Mouse (Mus musculus) fibroblast of lung, adult 2 months (primary cell): Measurements from ENCODE around the gene Crtc2.
A peak's percentile ranks its signal among the peaks of the same experiment; 100 is the strongest.
"Not testable (repeated sequence)": the region's sequence is repeated elsewhere in the genome, so short reads cannot be mapped to it uniquely, and the experiment has no call there.

ENCODE experiments used
- DNase-seq: peaks from one replicate; pipeline ENCODE4 v3.0.0-alpha.2; 2011; ENCODE audit warnings: low read depth

Gene Crtc2

DNA sequence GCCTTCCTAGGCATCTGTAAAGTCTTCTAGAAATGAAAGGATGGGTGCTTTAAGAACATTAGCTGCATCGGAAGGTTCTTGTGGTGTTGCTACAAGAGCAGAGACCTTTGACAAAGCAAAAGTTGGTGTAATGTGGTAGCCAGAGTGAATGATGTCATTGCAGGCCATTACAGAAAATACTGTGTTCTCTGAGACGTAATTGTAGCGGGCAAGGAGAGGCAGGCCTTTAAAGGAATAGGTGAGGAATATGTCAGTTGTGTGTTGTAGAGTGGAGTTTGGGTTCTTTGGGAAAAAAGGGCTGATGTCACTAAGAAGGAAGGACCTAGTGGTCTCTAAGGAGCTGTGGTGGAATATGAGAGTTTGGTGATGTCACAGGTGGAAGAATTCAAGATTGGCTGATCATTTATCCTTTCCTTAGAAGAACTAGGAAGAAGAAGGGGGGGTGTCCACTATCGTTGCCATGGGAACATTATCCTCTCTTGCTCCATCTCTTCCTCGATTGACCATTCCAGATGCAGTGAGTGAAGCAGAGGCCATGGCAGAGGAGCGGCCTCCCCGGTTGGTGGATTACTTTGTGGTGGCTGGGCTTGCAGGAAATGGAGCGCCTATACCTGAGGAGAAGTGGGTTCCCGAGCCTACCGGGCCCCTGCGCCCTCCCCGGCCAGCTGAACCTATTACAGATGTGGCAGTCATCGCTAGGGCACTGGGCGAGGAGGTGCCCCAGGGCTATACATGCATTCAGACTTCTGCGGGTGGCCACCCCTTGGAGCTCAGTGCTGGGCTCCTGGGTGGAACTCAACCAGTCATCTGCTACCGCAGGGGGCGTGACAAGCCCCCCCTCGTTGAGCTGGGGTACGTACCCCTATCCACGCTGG is 13.2 kb downstream of the Crtc2 start:
- no peak for DNase-seq

DNA sequence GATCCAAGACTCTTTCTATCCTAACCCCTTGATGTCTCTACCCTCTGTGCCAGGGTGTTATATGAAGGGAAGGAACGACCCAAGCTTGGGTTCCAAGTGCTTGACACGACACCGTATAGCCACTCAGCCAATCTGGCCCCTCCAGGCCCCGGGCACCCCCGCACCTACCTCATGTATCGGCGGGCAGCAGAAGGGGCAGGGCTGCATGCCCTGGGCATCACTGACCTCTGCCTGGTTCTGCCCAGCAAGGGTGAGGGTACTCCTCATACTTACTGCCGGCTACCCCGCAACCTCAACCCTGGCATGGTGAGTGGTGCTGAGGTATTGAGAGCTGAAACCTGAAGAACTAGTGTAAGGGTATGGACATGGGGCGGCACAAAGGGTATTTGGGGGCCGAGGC is 14.2 kb downstream of the Crtc2 start:
- DNase-seq = no peak

DNA sequence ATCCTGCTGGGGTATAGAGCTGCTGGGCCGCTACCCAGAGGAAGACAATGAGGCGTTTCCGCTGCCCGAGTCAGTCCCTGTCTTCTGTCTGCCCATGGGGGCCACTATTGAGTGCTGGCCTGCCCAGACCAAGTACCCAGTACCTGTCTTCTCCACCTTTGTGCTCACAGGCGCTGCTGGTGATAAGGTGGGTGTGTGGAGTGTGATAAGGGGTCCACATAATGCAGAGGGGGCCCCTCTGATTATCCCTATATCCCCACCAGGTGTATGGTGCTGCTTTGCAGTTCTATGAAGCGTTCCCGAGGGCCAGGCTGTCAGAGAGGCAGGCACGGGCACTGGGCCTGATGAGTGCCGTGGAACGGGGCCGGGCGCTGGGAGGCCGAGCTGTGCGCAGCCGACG is 15.0 kb downstream of the Crtc2 start:
- DNase-seq = no peak

DNA sequence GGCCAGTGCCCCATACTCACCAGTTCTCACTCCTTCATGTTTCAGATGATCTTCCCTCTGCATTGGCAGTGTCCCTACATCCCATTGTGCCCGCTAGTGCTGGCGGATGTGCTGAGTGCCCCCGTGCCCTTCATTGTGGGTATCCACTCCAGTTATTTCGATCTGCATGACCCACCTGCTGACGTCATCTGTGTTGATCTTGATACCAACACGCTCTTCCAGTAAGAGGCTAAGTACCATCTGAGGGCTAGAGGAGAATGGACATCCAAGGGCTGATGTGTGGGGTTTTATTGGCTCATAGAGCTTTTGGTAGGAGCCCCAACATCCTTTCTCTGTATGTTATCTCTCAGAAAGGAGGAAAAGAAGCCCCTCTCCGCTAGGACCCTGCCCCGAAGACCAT is 16.8 kb downstream of the Crtc2 start:
- DNase-seq = no peak

DNA sequence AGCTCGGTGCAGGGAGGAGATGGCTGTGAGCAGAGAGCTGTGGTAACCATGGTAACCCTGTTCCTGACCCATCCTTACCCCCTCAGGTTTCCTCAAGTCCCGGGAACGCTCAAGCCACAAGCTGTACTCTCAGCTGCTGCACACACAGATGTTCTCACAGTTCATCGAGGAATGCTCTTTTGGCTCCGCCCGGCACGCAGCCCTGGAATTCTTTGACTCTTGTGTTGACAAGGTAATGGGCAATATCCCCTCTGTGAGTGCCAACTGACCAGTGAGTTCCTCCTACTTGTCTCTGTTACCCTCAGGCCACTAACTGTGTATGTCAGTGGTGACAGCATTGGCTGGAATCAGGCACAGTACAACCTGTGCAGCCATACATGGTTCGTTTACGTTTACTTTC is 18.2 kb downstream of the Crtc2 start:
- DNase-seq = no peak

DNA sequence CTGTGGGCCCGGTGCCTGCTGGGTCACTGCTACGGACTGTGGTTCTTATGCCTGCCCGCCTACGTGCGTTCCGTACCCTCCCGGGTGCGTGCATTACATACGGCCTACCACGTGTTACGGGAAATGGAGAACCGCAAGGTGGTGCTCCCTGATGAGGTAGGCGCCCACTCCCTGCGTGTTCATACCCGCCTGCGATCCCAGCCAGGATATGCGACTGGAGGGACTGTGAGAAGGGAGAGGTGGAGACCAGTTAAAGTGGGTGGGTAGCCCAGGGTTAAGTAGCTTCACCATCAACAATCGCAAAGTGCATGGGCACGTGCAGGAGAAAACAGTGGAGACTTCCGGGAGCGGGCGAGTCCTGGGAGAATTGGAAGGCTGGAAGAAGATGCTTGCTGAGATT is 19.9 kb downstream of the Crtc2 start:
- DNase-seq = no peak

DNA sequence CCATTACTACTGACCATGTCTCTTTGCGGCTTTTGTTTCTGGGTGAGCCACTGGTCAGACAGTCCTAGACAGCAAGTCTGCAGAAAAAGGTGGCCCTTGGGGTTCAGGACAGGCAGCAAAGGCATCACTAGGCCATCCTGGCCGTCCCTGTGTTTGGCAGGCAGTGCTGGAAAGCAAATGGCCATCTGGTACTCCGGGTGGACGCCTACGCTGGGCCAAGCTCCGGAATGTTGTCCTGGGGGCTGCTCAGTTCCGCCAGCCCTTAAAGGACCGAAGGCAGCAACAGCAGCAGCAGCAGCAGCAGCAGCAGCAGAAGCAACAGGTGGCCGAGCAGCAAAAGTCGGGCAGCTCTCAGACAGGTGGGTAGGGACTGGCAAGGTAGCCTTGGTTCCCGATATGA is 21.3 kb downstream of the Crtc2 start:
- DNase-seq = no peak

DNA sequence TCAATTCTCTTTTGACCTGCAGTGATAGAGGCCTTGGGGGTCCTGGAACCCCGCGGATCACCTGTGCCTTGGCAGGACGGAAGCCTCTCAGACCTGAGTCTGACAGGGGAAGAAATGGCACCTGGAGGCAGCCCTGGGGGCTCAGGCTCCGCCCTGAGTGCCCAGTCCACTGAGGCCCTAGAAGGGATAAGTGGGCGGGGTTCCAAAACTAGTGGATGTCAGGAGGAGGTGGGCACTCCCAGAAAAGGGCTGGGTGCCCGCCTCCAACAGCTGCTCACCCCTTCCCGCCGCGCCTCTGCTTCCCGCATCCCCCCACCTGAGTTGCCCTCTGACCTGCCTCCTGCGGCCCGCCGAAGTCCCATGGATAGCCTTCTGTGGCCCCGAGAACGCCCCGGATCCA is 22.9 kb downstream of the Crtc2 start:
- no peak for DNase-seq

DNA sequence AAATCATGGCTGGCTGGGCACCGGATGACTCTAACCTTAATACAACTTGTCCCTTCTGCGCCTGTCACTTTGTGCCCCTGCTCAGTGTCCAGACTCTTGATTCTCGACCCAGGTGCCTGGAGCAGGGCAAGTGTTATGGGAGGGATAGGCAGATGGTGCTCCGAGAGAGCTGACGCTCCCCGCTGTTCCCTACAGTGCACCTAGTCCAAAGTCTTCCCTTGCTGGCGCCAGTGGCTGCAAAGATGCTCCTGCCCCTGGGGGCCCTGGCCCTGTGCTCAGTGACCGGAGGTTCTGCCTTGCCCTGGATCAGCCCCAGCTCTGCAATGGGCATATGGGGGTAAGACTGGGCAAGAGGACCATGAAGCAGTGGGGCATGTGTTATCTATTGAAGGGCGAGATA is 23.8 kb downstream of the Crtc2 start:
- no peak for DNase-seq

DNA sequence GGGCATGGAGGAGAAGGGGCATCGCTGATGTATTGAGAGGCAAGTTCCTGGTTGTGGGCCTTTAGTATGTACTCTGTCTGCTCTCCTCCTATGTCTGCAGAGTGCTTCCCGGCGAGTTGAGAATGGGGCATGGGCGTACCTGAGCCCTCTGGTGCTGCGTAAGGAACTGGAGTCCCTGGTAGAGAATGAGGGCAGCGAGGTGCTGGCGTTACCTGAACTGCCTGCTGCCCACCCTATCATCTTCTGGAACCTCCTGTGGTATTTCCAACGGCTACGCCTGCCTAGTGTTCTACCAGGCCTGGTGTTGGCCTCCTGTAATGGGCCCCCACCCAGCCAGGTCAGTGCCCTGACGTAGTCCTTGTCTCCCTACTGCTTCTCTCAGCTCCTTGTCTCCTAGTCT is 24.2 kb downstream of the Crtc2 start:
- DNase-seq = no peak

DNA sequence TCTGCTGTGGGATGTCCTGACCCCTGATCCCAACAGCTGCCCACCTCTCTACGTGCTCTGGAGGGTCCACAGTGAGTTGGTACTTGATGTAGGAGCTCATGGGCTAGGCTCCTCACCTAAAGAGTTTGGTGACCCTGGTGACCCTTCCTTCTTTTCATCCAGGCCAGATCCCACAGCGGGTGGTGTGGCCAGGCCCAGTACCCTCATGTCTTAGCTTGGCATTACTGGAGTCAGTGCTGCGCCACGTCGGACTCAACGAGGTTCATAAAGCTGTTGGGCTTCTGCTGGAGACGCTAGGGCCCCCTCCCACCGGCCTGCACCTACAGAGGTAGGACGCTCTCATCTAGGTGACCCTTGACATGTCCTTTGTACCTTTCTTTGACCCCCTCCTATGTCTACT is 25.3 kb downstream of the Crtc2 start:
- no peak for DNase-seq

DNA sequence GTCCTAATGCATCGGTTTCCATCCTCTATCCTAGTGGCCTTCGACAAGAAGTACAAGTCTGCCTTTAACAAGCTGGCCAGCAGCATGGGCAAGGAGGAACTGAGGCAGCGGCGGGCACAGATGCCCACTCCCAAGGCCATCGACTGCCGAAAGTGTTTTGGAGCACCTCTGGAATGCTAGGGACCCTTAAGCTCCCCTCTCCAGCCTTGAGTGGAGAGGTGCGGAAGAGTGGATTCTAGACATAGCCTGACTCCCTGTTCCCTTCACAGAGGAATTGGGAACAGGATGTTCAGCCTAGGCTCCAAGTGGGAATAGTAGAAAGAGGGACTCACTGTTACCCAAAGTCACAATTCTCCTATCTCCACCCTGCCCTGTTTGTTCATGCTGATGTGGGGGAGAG is 25.8 kb downstream of the Crtc2 start:
- DNase-seq = no peak

DNA sequence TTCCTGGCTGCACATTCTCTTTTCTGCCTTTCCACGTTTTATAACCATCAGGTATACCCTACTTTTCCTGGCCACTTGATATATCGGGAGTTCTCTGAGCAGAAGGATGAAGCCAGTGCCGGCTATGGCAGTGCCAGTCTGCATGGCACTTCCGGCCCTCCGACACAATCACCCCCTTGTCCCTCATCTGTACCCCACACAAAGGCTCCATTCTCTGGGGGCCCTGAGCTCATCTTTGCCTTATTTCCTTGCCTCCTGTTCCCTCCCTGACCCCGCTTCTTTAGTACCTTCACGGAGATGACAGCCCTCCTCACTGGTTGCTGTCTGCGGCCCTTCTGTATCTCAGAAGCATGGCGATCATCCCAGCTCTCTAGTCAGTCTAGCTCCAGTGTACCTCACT is 26.7 kb downstream of the Crtc2 start:
- no peak for DNase-seq

DNA sequence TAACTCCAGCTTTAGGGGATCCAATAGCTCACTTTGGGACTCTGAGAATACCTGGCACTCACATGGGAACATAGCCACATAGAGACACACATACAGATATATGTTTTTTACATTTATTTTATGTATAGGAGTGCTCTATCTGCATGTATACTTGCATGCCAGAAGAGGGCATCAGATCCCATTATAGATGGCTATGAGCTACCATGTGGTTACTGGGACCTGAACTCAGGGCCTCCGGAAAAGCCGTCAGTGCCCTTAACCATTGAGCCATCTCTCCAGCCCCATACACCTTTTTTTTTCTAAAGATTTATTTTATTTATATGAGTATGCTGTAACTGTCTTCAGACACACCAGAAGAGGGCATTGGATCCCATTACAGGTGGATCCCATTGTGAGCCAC is 30.2 kb downstream of the Crtc2 start:
- DNase-seq = no peak

DNA sequence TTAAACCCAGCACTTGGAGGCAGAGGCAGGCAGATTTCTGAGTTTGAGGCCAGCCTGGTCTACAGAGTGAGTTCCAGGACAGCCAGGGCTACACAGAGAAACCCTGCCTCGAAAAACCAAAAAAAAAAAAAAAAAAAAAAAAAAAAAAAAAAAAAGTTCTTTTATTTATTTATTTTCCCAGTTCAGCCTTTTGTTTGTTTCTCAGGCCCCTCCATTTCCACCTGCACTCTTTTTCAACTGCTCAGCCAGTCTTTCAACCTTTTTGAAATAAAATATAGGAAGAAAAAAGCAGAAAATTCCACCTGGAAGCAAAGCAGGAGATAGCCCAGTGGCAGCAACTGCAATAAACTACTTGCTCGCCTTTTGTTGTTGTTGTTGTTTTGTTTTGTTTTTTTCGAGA is 35.4 kb downstream of the Crtc2 start:
- DNase-seq = not testable (repeated sequence)

DNA sequence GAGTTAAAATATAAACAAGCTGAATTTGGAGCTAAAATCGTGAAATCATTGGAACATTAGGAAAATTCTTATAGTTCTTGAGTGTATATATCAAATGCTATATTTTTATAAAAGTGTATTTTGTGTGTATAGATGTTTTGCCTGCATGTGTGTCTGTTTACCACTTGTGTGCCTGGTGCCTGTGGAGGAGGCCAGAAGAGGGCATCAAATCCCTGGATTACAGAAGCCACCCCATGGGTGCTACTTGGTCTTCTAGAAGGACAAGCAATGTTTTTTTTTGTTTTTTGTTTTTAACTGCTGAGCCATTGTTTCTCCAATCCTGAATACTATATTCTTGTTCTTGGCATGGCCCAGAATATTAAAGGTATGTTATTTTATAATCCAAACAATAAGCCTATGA is 36.6 kb downstream of the Crtc2 start:
- DNase-seq = no peak

DNA sequence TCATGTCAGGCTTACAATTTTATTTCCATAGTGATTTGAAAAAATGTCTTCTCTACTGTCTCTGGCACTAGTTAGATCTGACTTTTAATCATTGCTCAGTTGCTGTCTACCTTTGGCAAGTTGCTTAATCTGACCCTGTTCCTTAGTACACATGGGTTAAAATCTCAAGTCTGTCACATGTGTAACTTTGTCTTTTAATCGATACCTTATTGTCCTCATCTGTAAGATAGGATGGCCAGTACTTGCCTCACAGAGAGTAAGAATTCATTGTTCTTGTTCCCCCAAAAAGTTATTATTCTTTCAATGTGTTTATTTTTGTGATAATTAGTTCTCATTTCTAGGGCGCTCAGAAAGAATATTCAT is 38.0 kb downstream of the Crtc2 start:
- DNase-seq = no peak

DNA sequence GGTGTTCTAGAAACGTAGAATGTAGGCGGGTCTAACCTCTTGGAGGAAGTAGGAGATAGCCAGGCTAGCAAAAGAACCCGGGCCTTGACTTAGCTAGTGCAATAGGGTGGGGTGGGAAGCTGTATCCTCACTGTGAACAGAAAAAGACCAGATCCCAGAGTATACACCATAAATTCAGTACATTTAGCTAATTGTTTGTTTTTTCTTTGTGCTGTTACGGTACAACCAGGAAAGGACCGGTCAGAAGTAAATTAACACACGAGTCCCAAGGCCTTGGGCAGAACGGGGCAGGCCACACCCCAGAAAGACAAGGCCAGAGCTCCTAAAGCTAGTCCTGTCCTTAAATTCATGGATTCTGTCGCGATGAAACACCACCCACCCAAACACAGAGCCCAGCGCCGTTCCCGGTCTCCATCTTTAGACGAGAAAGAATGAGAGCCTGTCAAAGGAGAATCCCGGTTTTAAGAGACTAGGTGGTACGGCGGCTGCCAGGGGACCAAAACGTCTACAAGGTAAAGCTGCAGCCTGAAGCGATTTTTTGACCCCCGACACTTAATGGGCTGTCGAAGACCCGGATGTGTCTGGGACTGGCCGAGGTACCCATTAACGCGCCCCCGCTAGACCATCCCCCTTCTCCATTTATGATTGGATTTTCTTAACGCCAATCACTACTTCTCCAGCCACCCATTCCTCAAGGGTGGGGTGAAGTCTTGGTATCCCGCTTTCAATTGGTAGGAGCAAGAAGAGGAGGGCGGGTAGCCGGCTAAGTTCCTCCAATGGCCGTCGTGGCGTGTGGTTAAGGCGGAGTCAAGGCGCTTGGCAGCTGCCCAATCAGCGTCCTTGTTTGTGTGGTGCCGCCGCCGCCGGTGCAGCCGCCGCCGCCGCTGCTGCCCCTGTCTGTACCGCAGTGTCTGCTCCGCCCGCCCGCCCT is 38.6 kb downstream of the Crtc2 start, which contains the start of gene Gatad2b:
Gene Gatad2b (plus strand): TSS at position 834 of the 931 bp plus-strand sequence.
- peak; percentile 99 for DNase-seq

DNA sequence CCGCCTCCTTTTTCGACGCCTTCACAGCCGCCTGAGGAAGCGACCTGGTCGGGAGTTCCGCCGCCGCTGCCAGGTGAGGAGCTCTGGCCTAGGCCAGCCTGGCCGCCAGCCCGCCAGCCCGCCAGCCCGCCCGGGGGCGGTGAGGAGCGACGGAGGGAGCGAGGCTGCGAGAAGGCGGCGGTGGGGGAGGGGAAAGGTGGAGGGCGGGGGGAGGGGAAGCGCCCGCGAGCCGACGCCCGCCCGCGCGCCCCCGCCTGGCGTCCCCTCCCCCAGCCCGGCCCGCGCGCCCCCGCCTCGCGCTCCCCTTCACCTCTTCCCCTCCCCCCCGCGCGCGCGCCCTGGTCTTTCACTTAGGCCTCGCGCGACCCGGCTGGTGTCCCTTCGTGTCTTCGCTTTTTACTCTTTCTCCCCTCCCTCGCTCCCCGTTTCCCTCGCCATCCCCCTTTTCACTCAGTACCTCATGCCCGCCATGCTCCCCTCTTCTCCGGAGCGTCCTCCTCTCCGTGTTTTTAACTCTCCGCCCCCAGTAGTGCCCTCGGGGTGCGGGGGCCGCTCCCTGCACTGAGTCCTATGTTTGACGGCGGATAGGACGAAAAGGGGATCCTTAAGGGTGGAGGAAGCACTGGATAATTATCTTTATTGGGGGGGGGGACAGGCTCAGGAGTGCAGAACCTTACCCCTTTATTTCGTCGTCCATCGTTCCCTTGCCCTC is 39.5 kb downstream of the Crtc2 start:
- DNase-seq = no peak

DNA sequence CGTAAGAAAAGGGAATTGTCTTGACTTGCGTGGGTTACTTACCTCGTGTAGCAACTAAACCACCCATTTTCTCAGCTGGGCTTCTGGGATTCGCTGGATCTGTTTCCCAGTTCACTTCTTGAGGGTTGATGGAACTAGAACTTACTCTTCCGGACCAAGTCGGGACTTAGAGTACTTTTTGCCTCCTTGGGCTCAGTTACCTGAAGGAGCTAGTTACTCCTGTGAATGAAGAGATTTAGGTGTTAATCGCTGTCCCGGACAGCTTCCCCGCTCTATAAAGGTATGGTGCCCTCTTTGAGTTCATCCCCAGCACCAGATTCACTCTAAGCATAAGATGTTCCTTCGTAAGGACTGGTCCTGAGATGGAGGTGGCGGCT is 40.1 kb downstream of the Crtc2 start:
- DNase-seq = no peak

DNA sequence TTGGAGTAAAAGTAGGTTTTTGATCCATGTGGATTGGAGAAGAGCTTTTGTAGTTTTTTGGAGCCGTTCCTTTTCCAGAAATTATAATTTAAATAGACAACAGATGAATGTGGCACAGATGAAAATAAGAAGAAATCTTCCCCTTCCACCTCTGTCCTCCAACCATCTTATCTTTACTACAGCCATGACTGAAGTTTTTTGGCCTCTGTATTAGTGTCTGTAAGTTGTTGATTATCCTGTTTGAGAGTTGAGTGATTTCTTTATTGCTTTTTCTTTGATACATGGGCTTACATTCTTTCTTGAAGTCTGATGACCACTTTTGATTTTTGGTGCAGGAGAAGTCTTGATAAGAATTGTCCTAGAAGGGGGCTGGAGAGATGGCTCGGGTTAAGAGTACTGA is 40.7 kb downstream of the Crtc2 start:
- DNase-seq = no peak

DNA sequence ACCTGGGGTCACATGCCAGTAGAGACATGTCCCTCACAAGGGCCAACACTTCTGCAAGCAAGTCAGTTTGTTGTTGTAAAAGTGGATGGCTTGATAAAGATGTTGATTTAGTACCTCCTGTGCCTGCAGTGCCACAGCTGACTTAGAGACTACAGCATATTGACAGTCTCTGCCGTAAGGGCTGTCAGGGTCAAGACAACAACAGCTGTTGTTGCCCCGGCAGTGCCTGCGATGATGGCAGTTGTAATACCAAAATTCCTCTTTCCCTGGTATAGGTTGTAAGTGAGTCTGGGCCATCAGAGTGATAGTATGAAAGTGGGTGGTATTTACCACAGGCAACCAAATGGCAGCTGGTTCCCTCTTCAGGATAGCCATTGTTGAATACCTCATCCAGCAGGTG is 51.8 kb downstream of the Crtc2 start:
- no peak for DNase-seq

DNA sequence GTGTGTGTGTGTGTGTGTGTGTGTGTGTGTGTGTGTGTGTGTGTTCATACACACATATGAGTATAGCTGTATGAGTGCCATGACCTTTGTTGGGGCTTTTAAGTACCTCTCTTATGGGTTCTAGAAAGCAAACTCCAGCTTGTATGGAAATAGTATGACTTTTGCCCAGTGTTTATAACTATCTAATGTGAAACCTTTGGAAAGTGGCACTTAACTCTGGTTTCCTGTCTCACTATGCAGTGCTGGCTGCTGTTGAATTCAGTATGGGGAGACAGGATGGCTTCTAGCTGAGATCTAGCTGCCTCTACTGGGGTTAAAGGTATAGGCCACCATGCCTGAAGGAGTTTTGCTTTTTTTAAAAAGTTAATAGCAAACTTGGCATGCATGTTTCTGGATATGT is 55.6 kb downstream of the Crtc2 start:
- DNase-seq = no peak
